Mouse (Mus musculus) C2C12 (cell line): Measurements from ENCODE around the gene Ppfia4.

Experiments
- CEBPB ChIP-seq: IDR thresholded peaks from one replicate; pipeline ENCODE4 v1.6.1; 2011; ENCODE audit warnings: low read depth, mild to moderate bottlenecking, control low read depth, moderate library complexity
- CTCF ChIP-seq: IDR thresholded peaks from one replicate; pipeline ENCODE4 v1.5.1; 2011; ENCODE audit not compliant: control insufficient read depth, insufficient read depth, insufficient read length
- MAX ChIP-seq: IDR thresholded peaks from one replicate; pipeline ENCODE4 v1.6.1; 2011; ENCODE audit warnings: mild to moderate bottlenecking, control low read depth
- MYOD1 ChIP-seq: IDR thresholded peaks from one replicate; pipeline ENCODE4 v1.6.1; 2011; ENCODE audit warnings: low read depth; ENCODE audit not compliant: control insufficient read depth, insufficient read length
- MYOG ChIP-seq: IDR thresholded peaks from one replicate; pipeline ENCODE4 v1.6.1; 2011; ENCODE audit not compliant: control insufficient read depth, insufficient read length; ENCODE audit errors: extremely low read depth
- USF1 ChIP-seq: IDR thresholded peaks from one replicate; pipeline ENCODE4 v1.6.1; 2011; ENCODE audit warnings: low read depth, mild to moderate bottlenecking, control low read depth, moderate library complexity

DNA sequence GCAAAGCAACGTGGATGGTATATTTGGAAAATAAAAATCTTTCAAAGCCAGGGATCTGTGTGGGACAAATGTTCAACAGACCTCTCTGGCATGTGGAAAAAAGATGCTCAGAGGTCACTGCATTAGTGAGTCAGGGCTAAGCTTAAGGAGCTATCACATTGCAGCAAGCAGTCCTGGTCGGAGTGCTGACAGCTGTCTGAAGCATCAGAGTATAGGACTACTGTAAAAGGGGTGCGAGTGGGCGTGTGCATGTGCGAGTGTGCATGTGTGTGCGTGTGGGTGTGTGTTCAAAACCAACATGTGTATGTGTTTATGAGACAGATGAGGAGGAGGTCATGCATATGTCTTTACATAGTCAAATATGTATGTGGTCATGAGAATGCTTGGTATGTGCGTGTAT is 6.4 kb upstream of the Ppfia4 start:
- TF ChIP-seq CTCF (no peak), MYOD1 (no peak), CEBPB (no peak), MAX (no peak), USF1 (no peak), MYOG (no peak)
